Mouse (Mus musculus) midbrain, embryonic 16.5 days (tissue): Measurements from ENCODE around the gene Fam189a1. TPM values are rescaled to one million over a fixed set of nuclear protein-coding genes. Genes with fewer than 3 reads are reported as not detected.

Source experiments
- ATAC-seq: fragments of 200-750 bp; cut with Nextera tagmentation; 2 replicates; pipeline ENCODE4 v1.8.0; 2017; ENCODE audit warnings: moderate TSS enrichment
- H3K27ac ChIP-seq: fragments of 300-500 bp; sonication (generic); 2 replicates; pipeline ENCODE4 v1.5.1; 2014; ENCODE audit warnings: mild to moderate bottlenecking, low read length, mixed read lengths
- H3K27me3 ChIP-seq: fragments of 300-500 bp; sonication (generic); 2 replicates; pipeline ENCODE4 v1.6.1; 2014; ENCODE audit warnings: low read depth, low read length, mixed read lengths; ENCODE audit not compliant: control insufficient read depth, insufficient read depth
- H3K36me3 ChIP-seq: fragments of 300-500 bp; sonication (generic); 2 replicates; pipeline ENCODE4 v1.6.1; 2014; ENCODE audit warnings: mild to moderate bottlenecking, low read length, moderate library complexity, mixed read lengths; ENCODE audit not compliant: control insufficient read depth, insufficient read depth
- H3K4me1 ChIP-seq: fragments of 300-500 bp; sonication (generic); 2 replicates; pipeline ENCODE4 v1.6.1; 2014; ENCODE audit warnings: mild to moderate bottlenecking, low read length, mixed read lengths; ENCODE audit not compliant: control insufficient read depth, insufficient read depth
- H3K4me2 ChIP-seq: fragments of 300-500 bp; sonication (generic); 2 replicates; pipeline ENCODE4 v1.6.1; 2014; ENCODE audit warnings: mild to moderate bottlenecking, low read length, mixed read lengths
- H3K4me3 ChIP-seq: fragments of 300-500 bp; sonication (generic); 2 replicates; pipeline ENCODE4 v1.5.1; 2014; ENCODE audit warnings: low read depth, mild to moderate bottlenecking, low read length, moderate library complexity, mixed read lengths
- H3K9ac ChIP-seq: fragments of 300-500 bp; sonication (generic); 2 replicates; pipeline ENCODE4 v1.6.1; 2014; ENCODE audit warnings: low read depth, low read length, mixed read lengths
- H3K9me3 ChIP-seq: fragments of 300-500 bp; sonication (generic); replicated peaks from 2 replicates; pipeline ENCODE4 v1.6.1; 2014; ENCODE audit warnings: mild to moderate bottlenecking, low read length, mixed read lengths; ENCODE audit not compliant: control insufficient read depth, poor library complexity, severe bottlenecking
- WGBS: fragments of 180-500 bp; shearing (Covaris S2); extraction: QIAGEN DNeasy Blood & Tissue Kit; methylation state at CpG from one replicate; pipeline ENCODE4 v1.1.7; 2014; 5-methylcytosine and 5-hydroxymethylcytosine counted together
- polyA plus RNA-seq: library from polyadenylated mRNA; unstranded; fragments of >200 nt; fragmentation: Nextera tagmentation; extraction: Ambion mirVana; gene quantifications from 2 replicates; pipeline ENCODE4 v1.2.1, GENCODE M21; 2015

Fam189a1 gene
- polyA plus RNA-seq, 1 experiment from 2014 or later = 7.6 TPM

DNA sequence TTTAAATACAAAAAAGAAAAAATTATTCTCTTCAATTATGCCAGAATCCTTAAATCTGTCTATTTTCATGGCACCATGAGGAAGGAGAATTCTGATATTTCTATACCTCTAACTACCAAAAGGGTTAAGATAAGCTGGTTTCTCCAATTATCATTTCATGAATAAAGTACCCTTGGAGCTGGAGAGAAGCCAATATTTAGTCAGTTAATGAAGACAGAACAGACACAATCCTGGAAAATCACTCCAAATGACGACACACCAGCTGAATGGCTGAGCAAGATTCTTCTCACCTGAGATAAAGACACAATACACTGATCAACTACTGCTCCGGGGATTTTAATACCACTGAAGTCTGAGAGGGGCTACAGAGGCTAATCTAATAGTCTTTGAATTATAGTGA, 150.6 kb downstream of the Fam189a1 start:
- Histone ChIP-seq H3K4me3 (no peak overlapping the region), H3K9me3 (no peaks in the 10 kb centered on the region), H3K4me2 (no peak overlapping the region), H3K27me3 (no peaks in the 10 kb centered on the region), H3K9ac (no peak overlapping the region), H3K36me3 (no peaks in the 10 kb centered on the region), H3K4me1 (peaks cover 4% of the 10 kb centered on the region; the same call in 1 of the 2 replicates), H3K27ac (no peak overlapping the region)
- WGBS = 39% methylated on average over 2 of the region's 2 CpGs
- no peak for ATAC-seq

DNA sequence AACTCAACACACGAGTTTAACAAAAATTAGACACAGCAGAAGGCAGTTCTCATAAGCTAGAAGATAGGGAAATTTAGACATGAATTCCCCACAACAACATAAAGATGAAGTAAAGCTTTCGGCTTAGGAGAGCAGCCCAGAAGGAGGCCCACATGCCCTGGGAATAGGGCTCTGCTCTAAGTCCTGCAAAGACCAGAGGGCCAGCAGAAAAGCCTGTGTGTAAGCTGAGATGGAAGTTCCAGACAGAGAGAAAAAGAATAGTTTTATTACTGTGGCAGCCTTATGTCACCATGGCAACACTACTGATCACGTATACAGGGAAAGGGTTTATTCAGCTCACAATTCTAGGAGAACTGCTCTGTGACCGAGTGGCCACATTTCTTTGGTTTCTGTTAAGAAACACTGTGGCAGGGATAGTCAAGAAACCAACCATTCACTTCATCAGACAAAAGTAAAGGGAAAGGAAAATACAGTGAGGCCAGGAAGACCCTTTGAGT, 156.6 kb downstream of the Fam189a1 start:
- no peak overlapping the region for H3K9ac ChIP-seq
- 35% methylated on average over 4 of the region's 4 CpGs for WGBS
- peaks cover 5% of the 10 kb centered on the region; the same call in 1 of the 2 replicates for H3K4me1 ChIP-seq
- no peak overlapping the region for H3K4me2 ChIP-seq
- H3K9me3 ChIP-seq = no peaks in the 10 kb centered on the region
- peak overlapping the region; percentile 61 for H3K27ac ChIP-seq
- H3K36me3 ChIP-seq = no peaks in the 10 kb centered on the region
- no peak overlapping the region for H3K4me3 ChIP-seq
- peak; percentile 76 for ATAC-seq
- no peaks in the 10 kb centered on the region for H3K27me3 ChIP-seq

GRCm38 (mm10) chr7:64997743-64998142, 158.6 kb downstream of the Fam189a1 start:
- Histone ChIP-seq H3K27ac (no peak overlapping the region), H3K36me3 (no peaks in the 10 kb centered on the region), H3K27me3 (no peaks in the 10 kb centered on the region), H3K4me1 (peaks cover 5% of the 10 kb centered on the region; the same call in 1 of the 2 replicates), H3K9me3 (no peaks in the 10 kb centered on the region), H3K4me2 (no peak overlapping the region), H3K4me3 (no peak overlapping the region), H3K9ac (no peak overlapping the region)
- WGBS = 91% methylated on average over 5 of the region's 5 CpGs
- ATAC-seq = no peak

- Histone ChIP-seq H3K9me3 (no peaks in the 10 kb centered on the region), H3K9ac (no peak overlapping the region), H3K4me1 (peaks cover 5% of the 10 kb centered on the region; the same call in 1 of the 2 replicates), H3K36me3 (no peaks in the 10 kb centered on the region), H3K27me3 (no peaks in the 10 kb centered on the region), H3K4me3 (no peak overlapping the region), H3K4me2 (no peak overlapping the region), H3K27ac (no peak overlapping the region)
- no peak for ATAC-seq
- WGBS = 54% methylated on average over 8 of the region's 8 CpGs
Measured at GRCm38 (mm10) chr7:64995946-64996444, 160.4 kb downstream of the Fam189a1 start.

GRCm38 (mm10) chr7:64989406-64989805, 167.0 kb downstream of the Fam189a1 start:
- Histone ChIP-seq H3K27ac (no peak overlapping the region), H3K9me3 (no peaks in the 10 kb centered on the region), H3K27me3 (no peaks in the 10 kb centered on the region), H3K36me3 (no peaks in the 10 kb centered on the region), H3K4me2 (no peak overlapping the region), H3K9ac (no peak overlapping the region), H3K4me3 (no peak overlapping the region), H3K4me1 (no peaks in the 10 kb centered on the region)
- no peak for ATAC-seq
- 84% methylated on average over 4 of the region's 4 CpGs for WGBS

- Histone ChIP-seq H3K27ac (no peak overlapping the region), H3K9ac (no peak overlapping the region), H3K27me3 (no peaks in the 10 kb centered on the region), H3K9me3 (no peaks in the 10 kb centered on the region), H3K4me2 (no peak overlapping the region), H3K36me3 (no peaks in the 10 kb centered on the region), H3K4me3 (no peak overlapping the region), H3K4me1 (no peaks in the 10 kb centered on the region)
- no peak for ATAC-seq
- WGBS = 91% methylated on average over 2 of the region's 2 CpGs
Measured at GRCm38 (mm10) chr7:64988015-64988414, 168.4 kb downstream of the Fam189a1 start.

GRCm38 (mm10) chr7:64984468-64985120, 171.8 kb downstream of the Fam189a1 start:
- H3K4me3 ChIP-seq = no peak overlapping the region
- no peaks in the 10 kb centered on the region for H3K36me3 ChIP-seq
- WGBS = 88% methylated on average over 22 of the region's 22 CpGs
- no peak overlapping the region for H3K27ac ChIP-seq
- no peak for ATAC-seq
- no peak overlapping the region for H3K4me2 ChIP-seq
- H3K27me3 ChIP-seq = no peaks in the 10 kb centered on the region
- no peaks in the 10 kb centered on the region for H3K4me1 ChIP-seq
- H3K9me3 ChIP-seq = no peaks in the 10 kb centered on the region
- H3K9ac ChIP-seq = no peak overlapping the region

DNA sequence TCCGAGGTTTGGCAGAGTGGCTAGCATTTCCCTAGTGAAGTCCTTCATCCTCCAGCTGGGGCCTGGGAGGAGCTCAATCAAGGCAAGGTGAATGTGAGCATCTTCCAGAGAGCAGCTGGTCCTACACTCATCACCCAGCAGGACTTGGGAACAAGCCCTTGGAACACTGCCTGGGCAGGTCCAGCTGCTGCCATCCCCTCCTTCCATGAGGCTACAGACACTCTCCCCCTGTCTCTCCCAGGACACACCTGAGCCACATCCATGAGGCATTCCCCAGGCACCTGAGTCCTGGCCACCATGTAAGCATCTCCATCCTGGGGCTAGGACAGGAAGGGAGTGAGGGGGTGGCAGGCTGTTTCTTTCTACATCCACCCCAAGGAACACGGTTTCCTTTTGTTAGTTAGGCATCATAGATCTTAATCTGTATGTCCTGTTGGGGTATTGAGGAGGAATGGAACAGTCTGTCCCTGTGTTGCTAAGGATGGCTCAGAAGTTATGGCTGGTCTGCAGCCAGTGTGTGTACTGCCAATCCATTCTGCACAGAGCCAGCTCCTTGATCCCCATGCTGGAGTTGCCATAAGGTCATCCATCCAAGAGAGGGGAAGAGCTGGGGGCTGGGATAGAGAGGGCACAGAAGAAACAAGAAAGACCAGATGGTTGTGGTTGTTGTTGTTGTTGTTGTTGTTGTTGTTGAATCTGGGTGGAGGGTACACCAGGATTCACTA, 174.7 kb downstream of the Fam189a1 start:
- no peaks in the 10 kb centered on the region for H3K4me1 ChIP-seq
- peak; percentile 36; the same call in 1 of the 2 replicates for ATAC-seq
- no peak overlapping the region for H3K9ac ChIP-seq
- no peak overlapping the region for H3K4me2 ChIP-seq
- no peak overlapping the region for H3K27ac ChIP-seq
- H3K27me3 ChIP-seq = no peaks in the 10 kb centered on the region
- no peaks in the 10 kb centered on the region for H3K36me3 ChIP-seq
- H3K9me3 ChIP-seq = no peaks in the 10 kb centered on the region
- WGBS = 62% methylated on average over 2 of the region's 2 CpGs
- no peak overlapping the region for H3K4me3 ChIP-seq
